Mouse (Mus musculus) gastrocnemius, adult 18-20 months (tissue): Measurements from ENCODE around the gene Oas1h. TPM values are rescaled to one million over a fixed set of nuclear protein-coding genes. Genes with fewer than 3 reads are reported as not detected.

Experiments used
- microRNA-seq: library from miRNA; unstranded; fragments of <30 nt; microRNA quantifications from one replicate; pipeline ENCODE4 v1.2.0, GENCODE M21; 2021
- total RNA-seq, 2 experiments: library from RNA; stranded (reverse); gene quantifications; 2 replicates each; pipeline ENCODE4 v1.2.3; 2021

Gene Oas1h
- total RNA-seq, 2 experiments from 2014 or later: not detected

Small RNA genes within 50 kb of the gene (microRNA-seq; reads per million reads assigned to microRNA genes)
- not detected for gene Gm22907

Other genes starting within 250 kb of the Oas1h start
- gene Rita1, start 248.8 kb upstream of the Oas1h start, total RNA-seq: 1 to 10 TPM; 7.0 to 7.5 TPM
- 10 to 100 TPM; 15.8 to 15.9 TPM for gene Ddx54, start 248.7 kb upstream of the Oas1h start, total RNA-seq
- gene Cfap73, start 227.2 kb upstream of the Oas1h start, total RNA-seq: not detected
- not detected for gene Rasal1, start 212.6 kb upstream of the Oas1h start, total RNA-seq
- gene Dtx1, start 149.5 kb upstream of the Oas1h start, total RNA-seq: under 1 TPM; 0.41 to 0.74 TPM
- gene Oas2, start 111.6 kb upstream of the Oas1h start, total RNA-seq: under 1 TPM; 0.19 to 0.25 TPM
- not detected for gene Oas3, start 83.8 kb upstream of the Oas1h start, total RNA-seq
- not detected for gene Oas1e, start 65.9 kb upstream of the Oas1h start, total RNA-seq
- gene Oas1c, start 48.9 kb upstream of the Oas1h start, total RNA-seq: under 1 TPM in 1 of 2 experiments, not detected in 1; 0.09 TPM
- gene Oas1f, start 14.1 kb upstream of the Oas1h start, total RNA-seq: not detected
- gene Oas1g, start 26.2 kb downstream of the Oas1h start, total RNA-seq: not detected
- under 1 TPM; 0.12 to 0.16 TPM for gene Oas1a, start 46.1 kb downstream of the Oas1h start, total RNA-seq
- not detected for gene Oas1d, start 53.1 kb downstream of the Oas1h start, total RNA-seq
- gene Rph3a, start 148.7 kb downstream of the Oas1h start, total RNA-seq: not detected